Mouse (Mus musculus) CH12.LX (cell line): ENCODE results near the gene Dnajc15. TPM values are rescaled to one million over a fixed set of nuclear protein-coding genes. Genes with fewer than 3 reads are reported as not detected.

ENCODE experiments used
- DNase-seq: peaks from one replicate; pipeline ENCODE4 v3.0.0-alpha.2; 2013; ENCODE audit errors: extremely low read depth
- H3K27ac ChIP-seq: 2 replicates; pipeline ENCODE4 v1.5.1; 2012; ENCODE audit warnings: low read depth, mild to moderate bottlenecking, control low read depth, moderate library complexity; ENCODE audit not compliant: insufficient read depth
- H3K27me3 ChIP-seq: replicated peaks from 2 replicates; pipeline ENCODE3; 2012; ENCODE audit warnings: inconsistent platforms
- H3K36me3 ChIP-seq, 2 experiments: replicated peaks in 1 of 2; 2 replicates each; pipeline versions ENCODE3 to v1.6.1; 2012; ENCODE audit warnings: inconsistent platforms in 1 of 2, low read length in 1 of 2, mild to moderate bottlenecking in 1 of 2, mixed read lengths in 1 of 2, moderate library complexity in 1 of 2; ENCODE audit not compliant: control insufficient read depth in 1 of 2, insufficient read depth in 1 of 2
- H3K4me1 ChIP-seq, 2 experiments: 2 replicates each; pipeline ENCODE4 v1.6.1; 2012; ENCODE audit warnings: inconsistent platforms in 1 of 2, moderate library complexity in 1 of 2; ENCODE audit not compliant: insufficient read depth in 2 of 2, control insufficient read depth in 1 of 2
- H3K4me2 ChIP-seq: 2 replicates; pipeline ENCODE4 v1.6.1; 2012; ENCODE audit warnings: low read depth, mild to moderate bottlenecking, control low read depth; ENCODE audit not compliant: poor library complexity, insufficient read depth, severe bottlenecking
- H3K4me3 ChIP-seq, 3 experiments: fragments of 150-350 bp in 1 of 3; sonication (generic) in 1 of 3; replicated peaks in 1 of 3; 2 replicates each; pipeline versions ENCODE3 to v1.5.1; 2011 to 2012; ENCODE audit warnings: low read depth in 2 of 3, low read length in 2 of 3, mild to moderate bottlenecking in 2 of 3, moderate library complexity in 2 of 3, control low read depth in 1 of 3, improper control_type of control experiment in 1 of 3, inconsistent platforms in 1 of 3, mixed read lengths in 1 of 3; ENCODE audit not compliant: poor library complexity in 1 of 3
- H3K79me2 ChIP-seq: replicated peaks from 2 replicates; pipeline ENCODE4 v1.6.1; 2012; ENCODE audit warnings: mild to moderate bottlenecking, moderate library complexity; ENCODE audit not compliant: control insufficient read depth, poor library complexity, insufficient read depth, severe bottlenecking; ENCODE audit errors: extremely low read depth
- H3K9ac ChIP-seq: 2 replicates; pipeline ENCODE4 v1.6.1; 2012; ENCODE audit warnings: low read depth, mild to moderate bottlenecking, control low read depth, moderate library complexity; ENCODE audit not compliant: insufficient read depth
- H3K9me3 ChIP-seq: replicated peaks from 2 replicates; pipeline ENCODE3; 2012; ENCODE audit warnings: low read length, inconsistent platforms, mixed read lengths
- CHD2 ChIP-seq: IDR thresholded peaks from 2 replicates; pipeline ENCODE4 v1.6.1; 2011; ENCODE audit warnings: low read length, improper control_type of control experiment
- CTCF ChIP-seq, 2 experiments: IDR thresholded peaks in 1 of 2; conservative IDR thresholded peaks in 1 of 2; 2 replicates each; pipeline ENCODE4 v1.5.1; 2011 to 2012; ENCODE audit warnings: low read depth in 2 of 2, low read length in 2 of 2, improper control_type of control experiment in 1 of 2, inconsistent platforms in 1 of 2, mild to moderate bottlenecking in 1 of 2, moderate library complexity in 1 of 2
- EP300 ChIP-seq: IDR thresholded peaks from 2 replicates; pipeline ENCODE4 v1.6.1; 2011; ENCODE audit warnings: low read length, improper control_type of control experiment
- ETS1 ChIP-seq: conservative IDR thresholded peaks from 2 replicates; pipeline ENCODE4 v1.6.1; 2012; ENCODE audit warnings: low read depth, mild to moderate bottlenecking, inconsistent platforms, low read length, improper control_type of control experiment, moderate library complexity
- GABPA ChIP-seq: IDR thresholded peaks from 2 replicates; pipeline ENCODE4 v1.6.1; 2012; ENCODE audit warnings: low read depth, low read length, improper control_type of control experiment, inconsistent platforms; ENCODE audit not compliant: insufficient replicate concordance
- IRF4 ChIP-seq: IDR thresholded peaks from 2 replicates; pipeline ENCODE4 v1.6.1; 2014; ENCODE audit warnings: low read depth, mild to moderate bottlenecking, inconsistent platforms, low read length, improper control_type of control experiment
- JUN ChIP-seq: IDR thresholded peaks from 2 replicates; pipeline ENCODE4 v1.6.1; 2011; ENCODE audit warnings: low read depth, mild to moderate bottlenecking, low read length, improper control_type of control experiment, moderate library complexity; ENCODE audit not compliant: insufficient read depth
- JUND ChIP-seq: conservative IDR thresholded peaks from 2 replicates; pipeline ENCODE4 v1.6.1; 2011; ENCODE audit warnings: low read depth, low read length, improper control_type of control experiment
- KAT2A ChIP-seq: IDR thresholded peaks from 2 replicates; pipeline ENCODE4 v1.6.1; 2012; ENCODE audit warnings: low read length, improper control_type of control experiment, inconsistent platforms; ENCODE audit not compliant: insufficient replicate concordance
- MAFK ChIP-seq: IDR thresholded peaks from 2 replicates; pipeline ENCODE4 v1.6.1; 2011; ENCODE audit warnings: low read length, improper control_type of control experiment; ENCODE audit not compliant: insufficient replicate concordance
- MAX ChIP-seq: IDR thresholded peaks from 2 replicates; pipeline ENCODE4 v1.6.1; 2011; ENCODE audit warnings: low read length, improper control_type of control experiment
- MAZ ChIP-seq: IDR thresholded peaks from 2 replicates; pipeline ENCODE4 v1.6.1; 2012; ENCODE audit warnings: low read depth, mild to moderate bottlenecking, inconsistent platforms, low read length, improper control_type of control experiment, moderate library complexity
- MEF2A ChIP-seq: IDR thresholded peaks from 2 replicates; pipeline ENCODE4 v1.6.1; 2014; ENCODE audit warnings: low read depth, mild to moderate bottlenecking, inconsistent platforms, low read length, improper control_type of control experiment, borderline replicate concordance
- MXI1 ChIP-seq: IDR thresholded peaks from 2 replicates; pipeline ENCODE4 v1.6.1; 2011; ENCODE audit warnings: mild to moderate bottlenecking, low read depth, low read length, improper control_type of control experiment
- POLR2AphosphoS2 ChIP-seq: IDR thresholded peaks from 2 replicates; pipeline ENCODE4 v1.6.1; 2011; ENCODE audit warnings: low read depth, low read length, improper control_type of control experiment
- RAD21 ChIP-seq: IDR thresholded peaks from 2 replicates; pipeline ENCODE4 v1.6.1; 2011; ENCODE audit warnings: low read depth, mild to moderate bottlenecking, low read length, improper control_type of control experiment, moderate library complexity
- TBP ChIP-seq: conservative IDR thresholded peaks from 2 replicates; pipeline ENCODE4 v1.6.1; 2011; ENCODE audit warnings: low read depth, low read length, improper control_type of control experiment
- TCF12 ChIP-seq: IDR thresholded peaks from 2 replicates; pipeline ENCODE4 v1.6.1; 2014; ENCODE audit warnings: low read depth, mild to moderate bottlenecking, inconsistent platforms, low read length, improper control_type of control experiment
- ZC3H11A ChIP-seq: IDR thresholded peaks from 2 replicates; pipeline ENCODE4 v1.6.1; 2012; ENCODE audit warnings: low read depth, mild to moderate bottlenecking, inconsistent platforms, low read length, improper control_type of control experiment
- ZMIZ1 ChIP-seq: IDR thresholded peaks from 2 replicates; pipeline ENCODE4 v1.6.1; 2012; ENCODE audit warnings: low read depth, mild to moderate bottlenecking, inconsistent platforms, low read length, improper control_type of control experiment
- ZNF384 ChIP-seq: IDR thresholded peaks from 2 replicates; pipeline ENCODE4 v1.6.1; 2012; ENCODE audit warnings: low read depth, low read length, improper control_type of control experiment, inconsistent platforms
- dilution Hi-C: fragments of 300-500 bp; cut with MboI; formaldehyde crosslinking; loops from 2 replicates; pipeline ENCODE4 v1.14.3; 2020; ENCODE audit warnings: low sequenced_read_pairs; ENCODE audit not compliant: extremely low pct_unique_long_range_greater_than_20kb, extremely low pct_ligation_motif_present
- in situ Hi-C: fragments of 300-500 bp; cut with MboI; formaldehyde crosslinking; loops from 3 replicates; pipeline ENCODE4 v1.14.3; 2019; ENCODE audit warnings: low sequenced_read_pairs, low pct_ligation_motif_present, low pct_unique_long_range_greater_than_20kb, mixed read lengths
- polyA plus RNA-seq: library from polyadenylated mRNA; unstranded; fragments of >175 nt; gene quantifications from 2 replicates; pipeline ENCODE4 v1.2.1, GENCODE M21; 2012; ENCODE audit warnings: low read depth; ENCODE audit not compliant: insufficient read length
- total RNA-seq, 2 experiments: library from RNA; depleted of rRNA; stranded (reverse); fragments of 300-350 nt in 1 of 2; fragments of >200 nt in 1 of 2; gene quantifications; 2 replicates each; pipeline ENCODE4 v1.2.3; 2012 to 2014

Dnajc15 gene
- total and polyA plus RNA-seq, 3 experiments: 39.5 to 56.8 (median 41.7) TPM

- no peak for TF ChIP-seq KAT2A
- TF ChIP-seq EP300: no peak
- no peak for TF ChIP-seq TCF12
- no peak for TF ChIP-seq IRF4
- TF ChIP-seq GABPA: no peak
- no peak for TF ChIP-seq POLR2AphosphoS2
- no peak for TF ChIP-seq CHD2
- TF ChIP-seq MAX: no peak
- TF ChIP-seq RAD21: no peak
- no peak for TF ChIP-seq MEF2A
- no peak for TF ChIP-seq MXI1
- TF ChIP-seq MAZ: no peak
- TF ChIP-seq ZMIZ1: no peak
- TF ChIP-seq ZNF384: no peak
- dilution Hi-C loops: no loop called here
- peaks cover 0 to 4% of the 10 kb centered on the region in 2 experiments; a peak in 1 of 4 replicates for H3K4me1 ChIP-seq
Measured at GRCm38 (mm10) chr14:77840574-77840973, 34.4 kb downstream of the Dnajc15 start.

DNA sequence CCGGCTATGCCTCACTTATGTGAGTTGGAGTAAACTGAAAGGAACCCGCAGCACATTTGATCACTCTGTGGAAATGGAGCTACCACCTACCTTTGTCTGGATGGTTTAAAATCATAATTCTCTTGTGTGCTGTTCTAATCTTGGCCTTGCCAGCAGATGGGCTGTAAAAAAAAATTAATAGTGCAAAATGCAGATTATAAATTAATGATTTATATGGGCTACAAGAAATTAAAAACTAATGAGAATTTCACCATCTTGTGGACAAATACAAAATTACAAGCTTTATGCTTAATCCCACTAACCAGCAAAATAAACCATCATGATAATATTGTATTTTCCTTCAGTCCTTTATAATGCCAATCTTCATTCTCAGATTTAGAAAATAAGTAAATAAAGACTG lies 34.8 kb downstream of the Dnajc15 start:
- H3K79me2 ChIP-seq: no peaks in the 10 kb centered on the region
- no peaks in the 10 kb centered on the region for H3K9me3 ChIP-seq
- no peak for DNase-seq
- TF ChIP-seq TCF12: no peak
- 0 out of 4 replicates have a peak, but pooled peaks of 1 of the 2 experiments have one; percentile 10 for TF ChIP-seq CTCF (conservative IDR thresholded peaks at IDR 0.05 in 1 of 2, IDR thresholded peaks at IDR 0.05 in 1 of 2; ENCODE audit: low read depth in 2 of 2, low read length in 2 of 2)
- H3K27me3 ChIP-seq: no peaks in the 10 kb centered on the region
- no peak overlapping the region for H3K9ac ChIP-seq
- in situ Hi-C loops: no loop called here
- peaks cover 0 to 16% of the 10 kb centered on the region in 2 experiments for H3K36me3 ChIP-seq
- H3K4me2 ChIP-seq: no peak overlapping the region
- H3K27ac ChIP-seq: no peak overlapping the region
- H3K4me1 ChIP-seq: peaks cover 0 to 4% of the 10 kb centered on the region in 2 experiments; a peak in 1 of 4 replicates
- H3K4me3 ChIP-seq: no peak overlapping the region
- dilution Hi-C loops: no loop called here

More at GRCm38 (mm10) chr14:77840574-77840973, 34.4 kb downstream of the Dnajc15 start:
- in situ Hi-C loops: no loop called here
- no peak overlapping the region for H3K4me2 ChIP-seq
- H3K4me3 ChIP-seq: no peak overlapping the region
- no peaks in the 10 kb centered on the region for H3K9me3 ChIP-seq
- peaks cover 0 to 21% of the 10 kb centered on the region in 2 experiments for H3K36me3 ChIP-seq
- no peak overlapping the region for H3K9ac ChIP-seq
- no peaks in the 10 kb centered on the region for H3K79me2 ChIP-seq
- no peaks in the 10 kb centered on the region for H3K27me3 ChIP-seq
- no peak overlapping the region for H3K27ac ChIP-seq
- no peak for DNase-seq

- Histone ChIP-seq H3K27me3 (no peaks in the 10 kb centered on the region), H3K4me1 (peaks cover 0 to 4% of the 10 kb centered on the region in 2 experiments; a peak in 1 of 4 replicates), H3K36me3 (peaks cover 0 to 16% of the 10 kb centered on the region in 2 experiments), H3K27ac (no peak overlapping the region), H3K4me2 (no peak overlapping the region), H3K9ac (no peak overlapping the region), H3K79me2 (no peaks in the 10 kb centered on the region), H3K4me3 (no peak overlapping the region), H3K9me3 (no peaks in the 10 kb centered on the region)
- TF ChIP-seq JUND: no peak
- no peak for TF ChIP-seq GABPA
- TF ChIP-seq MAZ: no peak
- no peak for TF ChIP-seq TBP
- no peak for TF ChIP-seq ZC3H11A
- no peak for TF ChIP-seq ETS1
- TF ChIP-seq CTCF (conservative IDR thresholded peaks at IDR 0.05 in 1 of 2, IDR thresholded peaks at IDR 0.05 in 1 of 2; ENCODE audit: low read depth in 2 of 2, low read length in 2 of 2): no peak
- TF ChIP-seq MAFK: no peak
- TF ChIP-seq JUN: no peak
- dilution Hi-C loops (no loop called here), in situ Hi-C loops (no loop called here)
- no peak for DNase-seq
Measured at GRCm38 (mm10) chr14:77836794-77837193, 38.1 kb downstream of the Dnajc15 start.
